Mouse (Mus musculus) B cell, adult (primary cell): Measurements from ENCODE around the gene Iqsec3. TPM values are rescaled to one million over a fixed set of nuclear protein-coding genes. Genes with fewer than 3 reads are reported as not detected.

Experiments
- total RNA-seq: library from RNA; stranded (reverse); gene quantifications from 4 replicates; pipeline ENCODE4 v1.2.4, GENCODE M21; 2023; ENCODE audit not compliant: inconsistent age

Gene Iqsec3
- not detected in 4 replicates for total RNA-seq

GRCm38 (mm10) chr6:121473093-121473821 is at the start of gene Iqsec3:
TSS of gene Iqsec3 (minus strand) at chr6:121473678.

GRCm38 (mm10) chr6:121343026-121343770 is 130.3 kb downstream of the Iqsec3 start, which contains the start of gene Slc6a12:
TSS of gene Slc6a12 (plus strand) at chr6:121343076.

Other genes starting within 250 kb of the Iqsec3 start
- 3.3 to 13.0 TPM (median 9.0 TPM) in 4 replicates for gene Usp18, start 227.8 kb downstream of the Iqsec3 start, total RNA-seq
- 0.21 to 0.35 TPM in 2 of 4 replicates, not detected in the others for gene Slc6a13, start 173.5 kb downstream of the Iqsec3 start, total RNA-seq
- 0.61 TPM in 1 of 4 replicates, not detected in the others for gene Slc6a12, start 130.6 kb downstream of the Iqsec3 start, total RNA-seq
- gene A2m, start 161.7 kb upstream of the Iqsec3 start, total RNA-seq, result not detected in 4 replicates